Mouse (Mus musculus) kidney, embryonic 15.5 days (tissue): ENCODE data around the gene Rnd1. TPM values are rescaled to one million over a fixed set of nuclear protein-coding genes. Genes with fewer than 3 reads are reported as not detected.

ENCODE experiments used
- ATAC-seq: fragments of 200-750 bp; cut with Nextera tagmentation; replicated peaks from 2 replicates; pipeline ENCODE4 v1.8.0; 2017; ENCODE audit warnings: moderate TSS enrichment; ENCODE audit not compliant: low FRiP score
- H3K27ac ChIP-seq: fragments of 300-500 bp; sonication (generic); 2 replicates; pipeline ENCODE4 v1.5.1; 2015; ENCODE audit warnings: mild to moderate bottlenecking, inconsistent platforms
- H3K27me3 ChIP-seq: fragments of 300-500 bp; sonication (generic); 2 replicates; pipeline ENCODE4 v1.6.1; 2015; ENCODE audit warnings: inconsistent platforms
- H3K36me3 ChIP-seq: fragments of 300-500 bp; sonication (generic); 2 replicates; pipeline ENCODE4 v1.6.1; 2015; ENCODE audit warnings: inconsistent platforms
- H3K4me1 ChIP-seq: fragments of 300-500 bp; sonication (generic); 2 replicates; pipeline ENCODE4 v1.6.1; 2015; ENCODE audit warnings: inconsistent platforms
- H3K4me2 ChIP-seq: fragments of 300-500 bp; sonication (generic); 2 replicates; pipeline ENCODE4 v1.6.1; 2015; ENCODE audit warnings: moderate library complexity, mild to moderate bottlenecking, inconsistent platforms
- H3K4me3 ChIP-seq: fragments of 300-500 bp; sonication (generic); replicated peaks from 2 replicates; pipeline ENCODE4 v1.5.1; 2015; ENCODE audit warnings: mild to moderate bottlenecking, inconsistent platforms
- H3K9ac ChIP-seq: fragments of 300-500 bp; sonication (generic); 2 replicates; pipeline ENCODE4 v1.6.1; 2015; ENCODE audit warnings: mild to moderate bottlenecking, inconsistent platforms
- H3K9me3 ChIP-seq: fragments of 300-500 bp; sonication (generic); replicated peaks from 2 replicates; pipeline ENCODE4 v1.6.1; 2016; ENCODE audit warnings: inconsistent platforms
- WGBS: fragments of 180-500 bp; shearing (Covaris S2); methylation state at CpG from one replicate; pipeline ENCODE4 v1.1.7; 2015; ENCODE audit warnings: mixed read lengths; 5-methylcytosine and 5-hydroxymethylcytosine counted together
- polyA plus RNA-seq: library from polyadenylated mRNA; unstranded; fragments of >200 nt; fragmentation: Nextera tagmentation; extraction: Ambion mirVana; gene quantifications from 2 replicates; pipeline ENCODE4 v1.2.1, GENCODE M21; 2015

Gene Rnd1
- polyA plus RNA-seq, 1 experiment from 2014 or later = 0.62 TPM

DNA sequence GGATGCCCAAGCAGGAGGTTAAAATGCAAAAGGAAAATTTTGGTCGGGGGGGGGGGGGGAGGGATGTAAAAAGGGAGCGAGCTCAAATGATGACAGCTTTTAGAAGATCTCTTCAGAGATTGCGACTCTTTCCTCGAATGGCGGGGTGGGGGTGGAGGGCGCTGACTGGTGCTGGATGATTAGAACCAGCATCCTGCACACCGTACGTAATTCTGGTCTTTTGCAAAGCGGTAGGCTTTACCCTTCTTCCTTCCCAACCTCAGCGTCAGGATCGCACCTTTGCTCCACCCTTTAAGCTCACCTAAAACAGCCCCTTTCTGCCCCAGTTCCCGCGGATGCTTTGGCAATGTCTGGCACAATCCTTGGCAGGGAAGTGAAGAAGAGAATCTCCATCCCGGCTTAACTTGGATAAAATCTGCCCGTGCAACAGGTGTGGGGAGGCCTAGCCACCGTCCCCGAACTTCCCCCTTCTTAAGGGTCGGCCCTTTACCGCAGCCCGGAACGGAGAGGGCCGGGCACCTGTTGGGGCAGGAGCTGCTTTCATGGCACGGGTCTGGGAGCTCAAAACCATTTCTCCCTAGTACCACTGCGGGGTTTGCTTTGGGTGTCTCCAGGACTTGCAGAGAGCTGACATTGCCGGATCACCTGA is 43.3 kb downstream of the Rnd1 start:
- Histone ChIP-seq H3K9me3 (no peaks in the 10 kb centered on the region), H3K9ac (peak overlapping the region; percentile 81), H3K4me1 (peaks cover 75% of the 10 kb centered on the region), H3K36me3 (0 out of 2 replicates have a peak, but pooled peaks cover 3% of the 10 kb centered on the region), H3K27ac (peak overlapping the region; percentile 86), H3K4me2 (peak overlapping the region; percentile 87), H3K4me3 (peak overlapping the region; percentile 91), H3K27me3 (peaks cover 40% of the 10 kb centered on the region)
- no peak for ATAC-seq
- 1% methylated on average over 24 of the region's 25 CpGs for WGBS

GRCm38 (mm10) chr15:98632921-98633320 is 44.3 kb downstream of the Rnd1 start:
- peaks cover 45% of the 10 kb centered on the region for H3K27me3 ChIP-seq
- 0 out of 2 replicates have a peak, but pooled peaks cover 3% of the 10 kb centered on the region for H3K36me3 ChIP-seq
- no peak overlapping the region for H3K27ac ChIP-seq
- H3K9ac ChIP-seq = peak overlapping the region; percentile 55; the same call in 1 of the 2 replicates
- ATAC-seq = no peak
- H3K4me3 ChIP-seq = peak overlapping the region; percentile 91
- peaks cover 85% of the 10 kb centered on the region for H3K4me1 ChIP-seq
- H3K9me3 ChIP-seq = no peaks in the 10 kb centered on the region
- H3K4me2 ChIP-seq = peak overlapping the region; percentile 87
- 1% methylated on average over 4 of the region's 4 CpGs for WGBS

DNA sequence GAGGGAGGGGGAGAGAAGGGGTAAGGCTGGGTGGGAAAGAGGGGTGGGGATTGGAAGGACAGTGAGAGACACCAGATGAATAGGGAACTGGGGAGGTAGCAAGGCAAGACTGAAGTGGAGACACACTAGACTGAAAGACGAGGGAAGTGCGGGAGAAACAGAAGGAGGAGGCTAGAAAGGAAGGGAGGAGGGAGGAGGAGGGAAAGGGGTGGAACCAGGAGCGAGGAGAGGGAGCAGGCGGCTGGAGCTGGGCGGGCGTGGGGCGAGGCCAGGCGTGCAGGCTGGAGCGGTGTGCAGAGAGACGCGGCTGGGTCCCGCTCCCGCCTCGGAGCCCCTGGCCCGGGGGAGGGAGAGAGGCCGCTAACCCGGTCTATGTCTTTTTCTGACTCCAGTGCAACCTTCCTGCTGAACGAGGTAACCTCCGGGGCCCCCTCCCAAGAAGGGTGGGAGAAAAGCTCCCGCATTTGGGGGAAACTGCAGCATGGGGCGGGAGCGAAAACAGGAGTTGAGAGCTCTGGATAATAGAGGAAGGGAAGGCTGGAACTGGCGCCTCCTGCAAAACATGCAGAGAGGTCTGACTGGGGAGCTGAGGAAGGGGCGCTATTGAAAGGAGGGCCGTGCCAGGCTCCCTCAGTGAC is 45.0 kb downstream of the Rnd1 start:
- ATAC-seq = peak; percentile 68
- peaks cover 85% of the 10 kb centered on the region for H3K4me1 ChIP-seq

GRCm38 (mm10) chr15:98631493-98631892 is 45.8 kb downstream of the Rnd1 start:
- Histone ChIP-seq H3K4me2 (peak overlapping the region; percentile 87), H3K27me3 (peaks cover 45% of the 10 kb centered on the region), H3K4me3 (peak overlapping the region; percentile 91), H3K4me1 (peaks cover 83% of the 10 kb centered on the region), H3K9me3 (no peaks in the 10 kb centered on the region), H3K9ac (0 out of 2 replicates have a peak overlapping the region, but pooled peaks have one; percentile 55), H3K27ac (peak overlapping the region; percentile 75; the same call in 1 of the 2 replicates), H3K36me3 (no peaks in the 10 kb centered on the region)
- under 1% methylated on average over 17 of the region's 18 CpGs for WGBS
- ATAC-seq = 0 out of 2 replicates have a peak, but pooled peaks have one; percentile 3

More for the DNA sequence above, 45.0 kb downstream of the Rnd1 start:
- Histone ChIP-seq H3K9ac (peak overlapping the region; percentile 55), H3K27ac (peak overlapping the region; percentile 75; the same call in 1 of the 2 replicates), H3K36me3 (0 out of 2 replicates have a peak, but pooled peaks cover 3% of the 10 kb centered on the region), H3K4me2 (peak overlapping the region; percentile 87), H3K4me3 (peak overlapping the region; percentile 91), H3K9me3 (no peaks in the 10 kb centered on the region), H3K27me3 (peaks cover 45% of the 10 kb centered on the region)
- WGBS = under 1% methylated on average over 24 of the region's 25 CpGs

GRCm38 (mm10) chr15:98630540-98630939 is 46.7 kb downstream of the Rnd1 start, which contains the start of gene Cacnb3:
Gene Cacnb3 (plus strand): TSS chr15:98630840.
- peak within 1 kb of the TSS; percentile 75; the same call in 1 of the 2 replicates for H3K27ac ChIP-seq
- peaks cover 82% of the 10 kb centered on the region for H3K4me1 ChIP-seq
- ATAC-seq = no peak
- WGBS = 19% methylated on average over 4 of the region's 4 CpGs
- peaks cover 44% of the 10 kb centered on the region for H3K27me3 ChIP-seq
- H3K4me3 ChIP-seq = peak within 1 kb of the TSS; percentile 91
- no peaks in the 10 kb centered on the region for H3K9me3 ChIP-seq
- H3K36me3 ChIP-seq = no peaks in the 10 kb centered on the region
- H3K9ac ChIP-seq = 0 out of 2 replicates have a peak within 1 kb of the TSS, but pooled peaks have one; percentile 55
- H3K4me2 ChIP-seq = peak within 1 kb of the TSS; percentile 87

DNA sequence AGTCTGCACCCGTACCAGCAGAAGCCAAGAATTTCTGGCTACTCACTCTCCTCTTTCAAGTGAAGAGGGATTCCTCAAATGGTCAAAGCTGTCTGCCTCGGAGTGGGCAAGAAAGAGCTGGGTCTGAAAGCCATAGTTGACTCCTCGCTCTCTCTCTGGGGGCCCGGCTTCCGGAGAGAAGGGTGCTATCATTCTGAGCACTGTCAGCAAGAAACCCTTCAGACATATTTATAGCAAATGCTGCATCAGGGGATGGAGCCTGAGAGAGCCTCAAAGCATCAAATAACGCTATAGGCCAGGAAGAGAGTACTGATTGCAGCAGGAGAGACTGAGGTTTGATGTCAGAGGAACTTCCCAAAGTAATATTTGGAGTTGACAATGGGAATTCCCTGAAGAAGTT is 47.8 kb downstream of the Rnd1 start:
- peak overlapping the region; percentile 19 for H3K27ac ChIP-seq
- no peak for ATAC-seq
- 34% methylated on average over 6 of the region's 6 CpGs for WGBS
- H3K9ac ChIP-seq = no peak overlapping the region
- H3K9me3 ChIP-seq = no peaks in the 10 kb centered on the region
- peak overlapping the region; percentile 51; the same call in 1 of the 2 replicates for H3K4me2 ChIP-seq
- peaks cover 78% of the 10 kb centered on the region for H3K4me1 ChIP-seq
- peaks cover 43% of the 10 kb centered on the region for H3K27me3 ChIP-seq
- no peak overlapping the region for H3K4me3 ChIP-seq
- H3K36me3 ChIP-seq = no peaks in the 10 kb centered on the region

GRCm38 (mm10) chr15:98628589-98629254 is 48.5 kb downstream of the Rnd1 start:
- peaks cover 72% of the 10 kb centered on the region for H3K4me1 ChIP-seq
- H3K36me3 ChIP-seq = no peaks in the 10 kb centered on the region
- peaks cover 38% of the 10 kb centered on the region for H3K27me3 ChIP-seq
- ATAC-seq = no peak; the same call in 1 of the 2 replicates
- WGBS = 4% methylated on average over 20 of the region's 20 CpGs
- peak overlapping the region; percentile 16 for H3K4me3 ChIP-seq
- no peaks in the 10 kb centered on the region for H3K9me3 ChIP-seq
- peak overlapping the region; percentile 19; the same call in 1 of the 2 replicates for H3K27ac ChIP-seq
- no peak overlapping the region for H3K9ac ChIP-seq
- H3K4me2 ChIP-seq = peak overlapping the region; percentile 51

DNA sequence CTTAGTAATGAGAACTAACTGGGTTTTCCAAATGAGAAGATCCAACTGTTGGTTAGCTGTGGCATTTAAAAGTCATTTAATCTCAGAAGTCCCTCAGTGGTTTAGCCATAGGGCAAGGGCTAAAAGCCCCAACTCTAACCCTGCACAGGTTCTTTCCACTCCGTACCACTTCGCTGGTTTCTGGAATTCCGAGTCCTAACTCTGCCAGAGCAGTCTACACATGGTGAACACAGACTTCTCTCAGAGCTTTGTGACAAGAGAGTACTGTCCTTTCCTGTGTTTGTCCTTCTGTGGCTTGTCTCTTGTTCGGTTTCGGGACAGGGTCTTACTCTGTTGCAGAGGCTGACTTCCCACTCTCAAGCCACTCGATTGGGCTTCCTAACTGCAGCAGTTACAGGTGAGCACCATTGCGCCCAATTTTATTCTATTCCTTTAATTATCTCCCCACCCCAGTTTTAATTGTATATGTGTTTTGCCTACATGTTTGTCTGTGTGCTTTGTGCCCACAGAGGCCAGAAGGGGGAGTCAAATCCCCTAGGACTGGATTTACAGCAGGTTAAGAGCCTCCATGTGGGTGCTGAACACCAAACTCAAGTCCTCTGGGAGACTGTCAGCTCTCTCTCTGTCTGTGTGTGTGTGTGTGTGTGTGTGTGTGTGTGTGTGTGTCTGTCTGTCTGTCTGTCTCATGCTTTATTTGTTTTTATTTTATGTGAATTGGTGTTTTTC is 50.6 kb downstream of the Rnd1 start:
- Histone ChIP-seq H3K4me3 (no peak overlapping the region), H3K4me1 (peaks cover 61% of the 10 kb centered on the region), H3K4me2 (0 out of 2 replicates have a peak overlapping the region, but pooled peaks have one; percentile 12), H3K27ac (peak overlapping the region; percentile 25), H3K9me3 (no peaks in the 10 kb centered on the region), H3K36me3 (no peaks in the 10 kb centered on the region), H3K27me3 (peaks cover 28% of the 10 kb centered on the region), H3K9ac (no peak overlapping the region)
- WGBS = 54% methylated on average over 7 of the region's 7 CpGs
- no peak for ATAC-seq

GRCm38 (mm10) chr15:98626078-98626477 is 51.2 kb downstream of the Rnd1 start:
- 4% methylated on average over 8 of the region's 8 CpGs for WGBS
- H3K9me3 ChIP-seq = no peaks in the 10 kb centered on the region
- no peak for ATAC-seq

DNA sequence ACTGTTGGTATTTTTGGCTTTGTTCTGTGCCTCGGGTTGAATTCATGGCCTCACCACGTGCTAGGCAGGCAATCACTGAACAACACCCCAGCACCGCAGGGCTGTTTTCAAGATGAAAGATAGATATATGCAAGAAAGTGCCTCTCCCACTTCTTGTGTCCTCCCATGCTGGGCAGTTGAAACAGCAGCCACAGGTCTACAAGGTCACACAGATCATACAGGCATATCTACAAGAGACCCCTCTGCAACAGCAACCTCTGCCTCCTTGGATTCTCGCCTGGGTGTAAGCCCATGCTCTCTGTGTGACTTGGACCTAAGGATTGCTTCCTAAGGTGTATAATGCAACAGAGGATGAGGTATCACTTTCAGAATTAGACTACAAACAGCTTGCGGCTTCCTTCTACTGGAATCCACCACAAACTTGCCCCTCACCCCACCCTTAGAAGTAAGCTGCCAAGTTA is 53.9 kb downstream of the Rnd1 start:
- H3K4me1 ChIP-seq = peaks cover 30% of the 10 kb centered on the region
- H3K36me3 ChIP-seq = no peaks in the 10 kb centered on the region
- no peak overlapping the region for H3K4me3 ChIP-seq
- peaks cover 9% of the 10 kb centered on the region; the same call in 1 of the 2 replicates for H3K27me3 ChIP-seq
- no peak overlapping the region for H3K9ac ChIP-seq
- no peak overlapping the region for H3K27ac ChIP-seq
- 49% methylated on average over 5 of the region's 5 CpGs for WGBS
- no peak overlapping the region for H3K4me2 ChIP-seq
- ATAC-seq = no peak
- no peaks in the 10 kb centered on the region for H3K9me3 ChIP-seq

More at GRCm38 (mm10) chr15:98626078-98626477, 51.2 kb downstream of the Rnd1 start:
- Histone ChIP-seq H3K27ac (peak overlapping the region; percentile 25), H3K27me3 (peaks cover 22% of the 10 kb centered on the region), H3K4me1 (peaks cover 55% of the 10 kb centered on the region), H3K4me2 (0 out of 2 replicates have a peak overlapping the region, but pooled peaks have one; percentile 12), H3K4me3 (no peak overlapping the region), H3K36me3 (no peaks in the 10 kb centered on the region), H3K9ac (no peak overlapping the region)

DNA sequence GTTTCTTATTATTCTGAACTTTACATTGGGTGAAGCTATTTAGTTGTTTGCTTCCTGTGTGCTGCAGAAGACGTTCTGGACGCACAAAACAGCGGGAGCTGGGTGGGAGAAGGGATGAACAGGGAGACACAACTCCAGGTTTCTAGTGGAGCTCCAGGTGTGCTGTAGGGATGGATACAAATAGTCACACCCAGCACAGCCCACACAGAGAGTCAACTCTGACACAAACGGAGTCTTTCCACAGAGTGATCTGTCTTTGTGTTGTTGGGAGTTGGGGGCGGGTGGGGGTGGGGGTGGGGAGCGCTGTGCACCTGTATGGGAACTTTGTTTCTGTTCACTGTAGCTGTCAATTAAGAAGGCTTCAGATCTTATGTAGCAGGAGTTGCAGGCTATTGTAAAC is 54.5 kb downstream of the Rnd1 start:
- no peak for ATAC-seq
- Histone ChIP-seq H3K27me3 (peaks cover 8% of the 10 kb centered on the region; the same call in 1 of the 2 replicates), H3K4me2 (no peak overlapping the region), H3K4me3 (no peak overlapping the region), H3K36me3 (no peaks in the 10 kb centered on the region), H3K4me1 (peaks cover 24% of the 10 kb centered on the region), H3K9ac (no peak overlapping the region), H3K27ac (no peak overlapping the region), H3K9me3 (no peaks in the 10 kb centered on the region)
- WGBS = 32% methylated on average over 6 of the region's 6 CpGs
